Mouse (Mus musculus): ENCODE results near the gene Igf2r.
"Not testable (repeated sequence)": the region's sequence is repeated elsewhere in the genome, so short reads cannot be mapped to it uniquely, and the experiment has no call there.

Igf2r gene

GRCm38 (mm10) chr17:12714080-12714561 lies 55.3 kb downstream of the Igf2r start:
- DNase-seq: no peak

GRCm38 (mm10) chr17:12712993-12713392 lies 56.5 kb downstream of the Igf2r start:
- DNase-seq: no peak

DNA sequence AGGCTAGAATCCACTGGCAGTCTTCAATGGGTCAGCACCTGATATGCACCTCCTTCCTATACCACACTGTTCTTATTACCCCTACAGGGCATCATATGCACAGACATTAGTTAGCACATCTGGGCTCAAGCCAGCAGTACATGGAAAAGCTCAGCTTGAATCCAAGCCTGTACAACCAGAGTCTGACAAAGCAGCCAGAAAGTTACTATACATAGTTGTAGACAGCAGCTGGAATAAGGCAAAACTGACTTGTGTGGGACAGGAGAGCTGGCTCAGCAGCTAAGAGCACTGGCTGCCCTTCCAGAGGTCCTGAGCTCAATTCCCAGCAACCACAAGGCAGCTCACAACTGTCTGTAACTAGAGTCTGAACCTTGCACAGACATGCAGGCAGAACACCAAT lies 57.3 kb downstream of the Igf2r start:
- no peak for DNase-seq

GRCm38 (mm10) chr17:12710976-12711375 lies 58.5 kb downstream of the Igf2r start:
- no peak for DNase-seq

GRCm38 (mm10) chr17:12710050-12710780 lies 59.2 kb downstream of the Igf2r start:
- DNase-seq: no peak

- no peak for DNase-seq
Observed at GRCm38 (mm10) chr17:12708398-12708797, 61.1 kb downstream of the Igf2r start.

DNA sequence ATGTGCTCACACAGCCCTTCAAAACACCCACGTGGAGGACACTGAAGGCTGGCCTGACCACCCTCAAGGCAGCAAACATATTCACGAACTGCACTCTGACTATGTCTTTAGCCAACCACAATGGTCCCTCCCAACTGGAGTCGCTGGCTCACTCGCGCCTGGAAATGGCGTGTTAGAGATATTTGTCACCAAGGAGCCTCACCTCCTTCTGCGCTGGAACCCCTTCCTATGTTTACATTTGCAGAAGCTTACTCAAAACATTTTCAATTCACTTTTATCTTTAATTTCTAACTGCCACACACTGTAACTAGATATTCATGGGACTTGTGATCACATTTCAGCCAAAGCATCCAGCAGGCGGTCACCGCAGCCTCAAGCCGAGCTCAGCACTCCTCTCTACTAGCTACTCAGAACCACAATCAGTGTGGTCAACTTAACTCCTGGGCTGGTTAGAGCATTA lies 62.8 kb downstream of the Igf2r start:
- no peak for DNase-seq

DNA sequence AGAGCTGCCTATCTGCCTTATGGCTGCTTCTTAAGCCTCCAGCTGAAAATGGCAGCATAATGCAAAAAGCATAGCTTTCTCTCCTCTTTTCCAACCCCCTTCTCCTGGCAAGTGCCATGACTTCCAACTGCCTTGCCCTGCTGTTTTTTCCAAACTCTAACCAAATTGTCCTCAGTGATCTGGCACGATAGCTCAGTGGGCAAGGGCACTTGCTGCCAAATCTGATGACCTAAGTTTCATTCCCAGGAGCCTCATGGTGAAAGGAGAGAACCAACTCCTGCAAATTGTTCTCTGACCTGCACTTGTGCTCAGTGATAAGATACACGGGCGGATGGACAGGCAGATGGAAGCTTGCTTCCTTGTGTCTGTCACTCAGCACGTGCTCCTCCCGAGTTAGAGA lies 66.6 kb downstream of the Igf2r start:
- no peak for DNase-seq

- DNase-seq: no peak
Observed at GRCm38 (mm10) chr17:12700373-12700772, 69.1 kb downstream of the Igf2r start.

DNA sequence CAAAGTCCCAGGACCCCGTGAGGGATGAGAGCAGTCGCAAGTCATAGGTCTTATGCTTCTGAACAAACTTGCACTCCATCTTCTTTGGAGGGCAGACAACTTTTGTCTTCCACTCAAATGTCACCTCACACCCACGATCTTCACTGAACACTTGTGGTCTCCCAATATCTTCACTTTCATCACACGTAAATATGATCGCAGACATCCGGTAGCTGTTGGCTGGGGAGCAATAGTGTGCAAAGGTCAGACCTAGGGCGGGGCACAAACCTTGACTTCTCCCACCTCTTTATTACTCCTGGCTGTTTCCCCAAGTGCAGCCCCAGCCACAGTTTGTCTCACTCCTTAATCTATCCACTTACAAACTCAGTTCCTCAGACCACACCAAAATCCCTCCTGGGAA lies 77.6 kb downstream of the Igf2r start:
- no peak for DNase-seq

DNA sequence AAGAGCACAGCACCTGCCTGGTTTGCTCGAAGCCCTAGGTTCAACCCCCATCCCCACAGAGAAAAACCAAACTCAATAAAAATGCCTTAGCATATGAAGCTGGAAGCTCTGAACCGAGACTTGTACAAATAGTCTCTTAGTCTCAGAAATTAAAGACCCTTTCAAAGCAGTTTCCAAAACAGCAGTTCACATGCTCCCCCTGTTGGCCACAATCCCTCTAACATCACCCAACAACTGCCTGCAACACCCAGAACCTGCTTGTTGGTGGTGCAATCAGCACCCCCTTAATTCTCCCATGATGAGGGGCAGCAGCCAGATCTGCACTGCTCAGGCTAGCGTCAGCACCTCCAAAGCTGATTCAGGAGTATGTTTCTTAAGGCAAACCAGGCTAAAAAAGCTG lies 79.9 kb downstream of the Igf2r start:
- DNase-seq: no peak

DNA sequence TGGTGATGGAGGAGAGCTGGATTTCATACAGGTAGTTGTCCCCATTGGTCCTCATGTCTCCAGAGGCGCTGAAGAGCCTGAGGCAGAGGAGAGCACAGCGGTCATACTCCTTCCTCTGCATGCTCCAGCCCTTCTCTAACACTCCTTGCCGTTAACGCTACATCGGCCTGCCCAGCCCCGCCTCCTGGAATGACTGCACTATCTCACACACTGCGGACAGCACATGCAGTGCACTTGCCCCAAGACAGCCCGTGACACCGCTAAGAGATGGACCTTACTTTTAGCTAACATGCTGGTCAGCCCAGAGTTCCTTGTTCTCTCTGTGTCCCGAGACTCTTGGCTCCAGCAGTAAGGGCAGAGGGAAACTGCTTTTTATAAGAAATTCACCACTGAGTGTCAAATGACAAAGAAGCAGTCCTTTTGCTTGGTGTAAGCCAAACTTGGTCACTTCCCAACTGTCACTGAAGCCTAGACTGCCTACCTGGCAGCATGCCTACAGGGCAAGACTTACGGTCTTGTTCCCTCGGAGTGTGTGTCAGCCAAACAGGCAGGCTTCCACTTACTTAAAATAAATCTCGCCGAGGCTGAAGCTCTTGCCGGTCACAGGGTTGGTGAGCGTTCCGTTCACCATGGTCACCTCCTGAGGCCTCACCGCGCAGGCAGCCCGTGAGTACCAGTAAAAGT lies 80.9 kb downstream of the Igf2r start:
- DNase-seq: peak; percentile 30 to 48

DNA sequence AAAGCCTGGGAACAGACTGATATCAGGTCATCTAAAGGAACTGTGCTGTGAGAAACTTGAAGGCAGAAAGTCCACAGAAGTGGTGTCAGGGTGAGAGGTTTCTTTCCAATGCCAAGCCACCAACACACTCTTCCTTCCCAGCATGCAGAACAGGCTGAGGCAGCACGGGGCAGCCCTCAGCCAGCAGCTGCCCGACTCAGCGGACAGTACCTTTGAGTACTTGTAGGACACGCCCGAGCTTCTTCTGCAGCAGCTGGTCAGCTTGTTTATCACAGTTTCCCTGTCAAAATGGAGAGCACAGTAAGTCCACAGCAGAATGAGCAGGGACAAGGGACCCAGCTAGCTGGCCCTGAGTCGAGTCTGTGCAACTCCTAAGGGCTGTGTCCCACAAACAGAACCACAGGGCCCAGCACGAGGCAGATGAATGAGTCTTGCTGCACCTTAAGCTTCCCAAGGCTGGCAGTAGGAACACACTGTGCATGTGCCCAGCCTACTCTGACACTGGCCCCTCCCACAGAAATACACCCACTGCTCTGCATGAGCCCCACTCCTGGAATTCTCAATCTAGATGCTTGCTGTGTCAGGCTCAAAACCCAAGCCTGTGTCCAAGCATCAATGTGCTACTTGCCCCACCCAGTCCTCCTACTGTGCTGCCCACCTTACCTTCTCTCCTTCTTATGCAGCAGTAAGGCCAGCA lies 84.4 kb downstream of the Igf2r start:
- no peak for DNase-seq

- peak in 1 of 2 experiments; percentile 12 for DNase-seq
Observed at GRCm38 (mm10) chr17:12684412-12684811, 85.1 kb downstream of the Igf2r start.

DNA sequence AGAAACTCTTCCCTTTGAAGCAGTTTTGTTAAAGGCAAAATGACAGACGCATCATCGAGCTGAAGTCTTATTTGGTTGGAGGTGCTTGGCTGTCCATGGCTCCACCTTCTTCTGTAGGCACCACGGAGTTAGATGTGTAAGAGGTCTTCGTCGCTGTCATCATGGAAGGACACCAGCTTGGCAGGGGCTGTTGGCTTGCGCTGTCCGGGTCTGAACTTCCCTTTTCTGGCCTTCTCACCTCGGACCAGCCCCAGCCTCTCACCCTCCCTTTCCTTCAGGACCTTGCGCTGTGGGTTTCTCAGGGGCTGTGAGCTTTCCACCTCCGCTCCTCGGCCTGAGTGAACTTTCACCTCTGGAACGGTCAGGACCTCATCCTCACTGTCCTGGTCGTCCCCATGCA lies 85.9 kb downstream of the Igf2r start:
- DNase-seq: no peak

- DNase-seq: no peak
Observed at GRCm38 (mm10) chr17:12678261-12678660, 91.2 kb downstream of the Igf2r start.

DNA sequence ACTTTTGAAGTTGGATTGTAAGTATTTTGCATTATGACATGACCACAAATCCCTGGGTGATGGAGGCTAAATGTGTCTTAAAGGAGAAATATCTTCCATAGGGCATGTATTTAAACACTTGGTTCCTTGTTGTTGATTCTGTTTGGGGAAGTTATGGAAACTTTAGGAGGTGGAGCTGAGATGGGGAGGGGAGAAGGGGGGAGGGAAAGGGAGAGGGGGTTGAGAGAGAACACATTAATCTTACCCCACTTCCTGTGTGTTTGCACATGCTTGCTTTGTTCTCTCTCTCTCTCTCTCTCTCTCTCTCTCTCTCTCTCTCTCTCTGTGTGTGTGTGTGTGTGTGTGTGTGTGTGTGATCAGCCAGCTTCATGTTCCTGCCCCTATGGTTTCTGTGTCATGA lies 92.3 kb downstream of the Igf2r start:
- no peak for DNase-seq

GRCm38 (mm10) chr17:12675646-12676045 lies 93.8 kb downstream of the Igf2r start, which contains the start of gene Slc22a1:
TSS of gene Slc22a1 (minus strand) at chr17:12675829.
- DNase-seq: peak; percentile 71 to 86

GRCm38 (mm10) chr17:12674980-12675379 lies 94.5 kb downstream of the Igf2r start:
- DNase-seq: not testable (repeated sequence)

- no peak for DNase-seq
Observed at GRCm38 (mm10) chr17:12673871-12674270, 95.6 kb downstream of the Igf2r start.

DNA sequence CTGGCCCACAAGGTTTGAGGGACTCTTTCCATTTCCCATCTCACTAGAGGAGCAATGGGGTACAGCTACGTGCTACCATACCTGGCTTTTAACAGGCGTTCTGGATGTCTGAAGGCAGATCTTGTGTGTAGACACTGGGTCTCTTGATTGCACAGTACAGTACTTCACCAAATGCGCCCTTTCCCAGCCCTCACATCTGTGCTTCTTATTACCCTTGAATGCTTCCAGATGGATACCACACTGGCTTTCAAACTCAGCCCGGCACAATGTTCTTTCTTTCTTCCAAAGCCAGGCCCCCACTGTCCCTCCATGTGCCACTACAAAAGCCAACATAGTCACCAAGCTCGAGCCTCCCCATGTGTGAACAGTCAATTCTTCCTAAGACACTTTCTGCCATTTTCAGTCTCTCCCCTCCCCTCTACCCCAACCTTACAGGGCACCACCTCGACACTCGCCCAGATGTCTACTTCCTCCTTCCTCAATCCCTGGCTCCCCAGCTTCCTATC lies 97.1 kb downstream of the Igf2r start:
- no peak for DNase-seq

DNA sequence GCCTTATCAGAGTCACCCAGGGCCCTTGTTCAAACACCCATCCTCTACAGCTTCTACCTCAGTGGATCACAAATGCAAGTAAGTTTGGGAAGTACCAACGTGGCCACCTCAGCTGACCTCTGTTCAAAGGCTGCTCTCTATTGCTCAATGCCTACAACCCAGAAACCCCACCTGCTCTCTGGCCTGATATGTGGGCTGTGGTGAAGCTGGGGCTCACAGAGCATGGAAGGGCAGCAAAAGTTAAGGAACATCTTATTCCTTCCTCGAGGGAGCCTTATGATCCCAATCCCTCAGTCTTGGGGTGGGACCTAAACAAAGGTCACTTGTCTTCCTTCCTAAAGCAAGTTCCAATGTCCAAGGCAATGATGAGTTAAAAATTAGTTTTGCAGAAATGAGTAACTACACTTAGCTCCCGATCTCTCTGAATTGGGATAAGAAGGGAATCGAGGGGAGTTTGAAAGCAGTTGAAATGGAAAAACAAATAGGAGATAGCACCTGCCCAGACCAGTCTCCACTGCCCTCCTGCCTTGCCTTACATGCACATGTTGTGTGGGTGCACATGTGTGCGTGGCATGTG lies 98.3 kb downstream of the Igf2r start:
- DNase-seq: no peak

GRCm38 (mm10) chr17:12669363-12669679 lies 100.1 kb downstream of the Igf2r start:
- DNase-seq: no peak
